Mouse (Mus musculus) limb, embryonic 13.5 days (tissue): Measurements from ENCODE around the gene Taok3. TPM values are rescaled to one million over a fixed set of nuclear protein-coding genes. Genes with fewer than 3 reads are reported as not detected.

ENCODE experiments used
- ATAC-seq: fragments of 200-750 bp; cut with Nextera tagmentation; 2 replicates; pipeline ENCODE4 v1.8.0; 2017; ENCODE audit warnings: low read depth, moderate number of reproducible peaks, moderate TSS enrichment; ENCODE audit not compliant: low FRiP score
- H3K27ac ChIP-seq: fragments of 300-500 bp; sonication (generic); 2 replicates; pipeline ENCODE4 v1.5.1; 2015; ENCODE audit warnings: inconsistent platforms, mild to moderate bottlenecking, moderate library complexity
- H3K27me3 ChIP-seq: fragments of 300-500 bp; sonication (generic); 2 replicates; pipeline ENCODE4 v1.6.1; 2015; ENCODE audit warnings: mild to moderate bottlenecking, inconsistent platforms
- H3K36me3 ChIP-seq: fragments of 300-500 bp; sonication (generic); 2 replicates; pipeline ENCODE4 v1.6.1; 2015; ENCODE audit warnings: inconsistent platforms, mild to moderate bottlenecking, moderate library complexity
- H3K4me1 ChIP-seq: fragments of 300-500 bp; sonication (generic); 2 replicates; pipeline ENCODE4 v1.6.1; 2015; ENCODE audit warnings: inconsistent platforms
- H3K4me2 ChIP-seq: fragments of 300-500 bp; sonication (generic); replicated peaks from 2 replicates; pipeline ENCODE4 v1.6.1; 2015; ENCODE audit warnings: inconsistent platforms, mild to moderate bottlenecking, moderate library complexity
- H3K4me3 ChIP-seq: fragments of 300-500 bp; sonication (generic); 2 replicates; pipeline ENCODE4 v1.5.1; 2015; ENCODE audit warnings: moderate library complexity, mild to moderate bottlenecking, inconsistent platforms
- H3K9ac ChIP-seq: fragments of 300-500 bp; sonication (generic); 2 replicates; pipeline ENCODE4 v1.6.1; 2015; ENCODE audit warnings: mild to moderate bottlenecking, inconsistent platforms
- H3K9me3 ChIP-seq: fragments of 300-500 bp; sonication (generic); 2 replicates; pipeline ENCODE4 v1.6.1; 2016; ENCODE audit warnings: inconsistent platforms
- WGBS: fragments of 180-500 bp; shearing (Covaris S2); methylation state at CpG from one replicate; pipeline ENCODE4 v1.1.7; 2015; 5-methylcytosine and 5-hydroxymethylcytosine counted together
- polyA plus RNA-seq: library from polyadenylated mRNA; unstranded; fragments of >200 nt; fragmentation: Nextera tagmentation; extraction: Ambion mirVana; gene quantifications from 2 replicates; pipeline ENCODE4 v1.2.1, GENCODE M21; 2015

Gene Taok3
- polyA plus RNA-seq, 1 experiment from 2014 or later = 11.9 TPM

DNA sequence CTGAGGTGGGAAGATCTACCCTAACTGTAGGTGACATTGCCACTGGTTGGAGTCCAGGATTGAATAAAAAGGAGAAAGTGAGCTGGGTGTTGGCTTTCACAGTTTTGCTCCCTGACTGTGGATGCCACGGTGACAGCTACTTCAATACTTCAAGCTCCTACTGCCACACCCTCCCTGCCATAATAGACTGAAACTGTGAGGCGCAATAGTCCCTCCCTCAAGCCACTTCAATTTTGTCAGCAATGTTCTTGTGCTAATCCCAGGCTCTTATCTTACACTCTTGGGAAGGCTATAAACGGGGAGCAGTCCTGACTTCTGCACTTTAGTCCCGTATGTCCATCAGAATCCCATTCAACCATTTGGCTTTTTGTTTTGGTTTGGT lies 159.7 kb downstream of the Taok3 start:
- Histone ChIP-seq H3K27ac (no peak overlapping the region), H3K9me3 (no peaks in the 10 kb centered on the region), H3K4me2 (no peak overlapping the region), H3K36me3 (peaks cover 51% of the 10 kb centered on the region), H3K9ac (no peak overlapping the region), H3K4me1 (peaks cover 5% of the 10 kb centered on the region), H3K27me3 (no peaks in the 10 kb centered on the region), H3K4me3 (no peak overlapping the region)
- no peak for ATAC-seq
- 84% methylated on average over 4 of the region's 4 CpGs for WGBS

DNA sequence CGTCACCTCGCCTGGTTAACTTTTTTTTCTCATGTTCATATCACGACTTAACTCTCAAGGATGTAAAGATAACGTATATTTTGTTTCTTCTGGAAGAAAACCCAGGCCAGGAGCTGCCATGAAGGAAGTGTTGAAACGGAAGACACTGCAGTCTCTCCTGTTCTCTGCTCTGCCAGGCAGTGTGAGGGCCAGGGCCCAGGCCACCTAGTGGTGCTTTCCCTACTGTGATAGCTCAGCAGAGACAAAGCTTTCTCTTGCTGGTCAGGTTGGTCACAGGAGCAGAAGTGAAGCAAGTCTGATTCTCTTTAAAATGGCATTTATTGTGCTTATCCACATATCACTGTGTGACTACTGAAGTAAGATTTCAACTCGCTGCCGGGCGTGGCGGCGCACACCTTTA lies 161.6 kb downstream of the Taok3 start:
- Histone ChIP-seq H3K36me3 (peaks cover 62% of the 10 kb centered on the region), H3K4me2 (no peak overlapping the region), H3K27me3 (no peaks in the 10 kb centered on the region), H3K4me3 (no peak overlapping the region), H3K9ac (no peak overlapping the region), H3K4me1 (peaks cover 24% of the 10 kb centered on the region), H3K9me3 (no peaks in the 10 kb centered on the region), H3K27ac (no peak overlapping the region)
- 94% methylated on average over 10 of the region's 10 CpGs for WGBS
- ATAC-seq = no peak

DNA sequence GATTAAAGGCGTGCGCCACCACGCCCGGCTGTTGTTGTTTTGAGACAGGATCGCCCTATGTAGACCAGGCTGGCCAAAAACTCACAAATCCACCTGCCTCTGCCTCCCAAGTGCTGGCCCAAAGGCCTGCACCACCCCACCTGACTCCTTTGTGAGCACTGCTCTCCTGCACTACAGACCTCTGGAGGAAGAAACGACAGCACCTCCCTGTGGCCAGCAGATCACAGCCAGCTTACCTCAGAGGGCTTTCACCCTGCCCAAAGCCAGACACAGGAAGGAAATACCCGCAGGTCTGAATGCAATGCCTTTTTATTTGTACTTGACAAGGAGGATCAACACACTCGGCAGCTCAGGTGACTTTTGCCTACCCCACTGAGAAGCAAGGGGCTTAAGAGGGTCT lies 162.4 kb downstream of the Taok3 start:
- no peak for ATAC-seq
- Histone ChIP-seq H3K27ac (no peak overlapping the region), H3K4me1 (peaks cover 26% of the 10 kb centered on the region), H3K36me3 (peaks cover 62% of the 10 kb centered on the region), H3K4me2 (no peak overlapping the region), H3K27me3 (no peaks in the 10 kb centered on the region), H3K9me3 (no peaks in the 10 kb centered on the region), H3K4me3 (no peak overlapping the region), H3K9ac (no peak overlapping the region)
- WGBS = 88% methylated on average over 8 of the region's 8 CpGs

DNA sequence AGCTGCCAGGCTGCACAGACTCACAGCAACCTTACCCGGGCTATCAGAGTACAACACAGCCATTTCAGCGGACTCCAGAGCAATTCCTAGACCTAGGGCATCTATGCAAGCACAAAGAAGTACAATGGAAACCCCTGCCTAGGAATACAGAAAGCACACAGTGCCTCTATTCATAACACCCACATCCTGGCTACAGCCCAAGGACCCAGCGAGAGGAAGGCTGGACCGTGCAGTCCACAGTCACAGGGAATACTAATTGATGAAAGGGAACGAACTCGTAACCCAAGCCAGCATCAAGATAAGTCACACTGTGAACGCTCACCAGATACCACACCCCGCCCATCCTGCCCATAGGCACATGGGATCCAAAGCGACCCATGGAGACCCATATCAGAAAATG lies 164.1 kb downstream of the Taok3 start:
- Histone ChIP-seq H3K9ac (no peak overlapping the region), H3K36me3 (peaks cover 59% of the 10 kb centered on the region), H3K4me1 (peaks cover 31% of the 10 kb centered on the region), H3K4me3 (no peak overlapping the region), H3K27me3 (no peaks in the 10 kb centered on the region), H3K27ac (no peak overlapping the region; the same call in 1 of the 2 replicates), H3K9me3 (no peaks in the 10 kb centered on the region), H3K4me2 (no peak overlapping the region)
- 88% methylated on average over 9 of the region's 9 CpGs for WGBS
- no peak for ATAC-seq

DNA sequence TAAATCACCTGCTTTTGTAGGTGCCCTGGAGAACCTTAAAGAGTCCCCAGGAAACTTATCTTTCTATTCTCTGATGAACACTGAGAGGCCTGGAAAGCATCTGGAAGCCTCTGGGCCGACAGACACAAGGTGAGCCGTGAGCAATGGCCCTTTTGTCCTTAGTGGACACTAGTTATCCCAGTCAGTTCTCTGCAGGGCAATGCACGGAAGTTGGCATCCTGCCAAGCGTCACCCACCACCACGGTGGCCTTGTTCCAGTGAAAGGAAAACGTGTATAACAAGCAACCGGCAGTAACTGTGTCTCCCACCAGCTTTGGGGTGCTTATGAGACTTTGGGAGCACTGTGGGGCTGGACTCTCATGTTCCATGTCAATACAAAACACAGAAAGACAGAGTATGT lies 164.8 kb downstream of the Taok3 start:
- H3K9ac ChIP-seq = no peak overlapping the region
- no peak overlapping the region for H3K27ac ChIP-seq
- peaks cover 53% of the 10 kb centered on the region for H3K36me3 ChIP-seq
- no peak for ATAC-seq
- WGBS = 69% methylated on average over 7 of the region's 7 CpGs
- H3K27me3 ChIP-seq = no peaks in the 10 kb centered on the region
- no peaks in the 10 kb centered on the region for H3K9me3 ChIP-seq
- H3K4me2 ChIP-seq = no peak overlapping the region
- H3K4me3 ChIP-seq = no peak overlapping the region
- peaks cover 31% of the 10 kb centered on the region for H3K4me1 ChIP-seq

DNA sequence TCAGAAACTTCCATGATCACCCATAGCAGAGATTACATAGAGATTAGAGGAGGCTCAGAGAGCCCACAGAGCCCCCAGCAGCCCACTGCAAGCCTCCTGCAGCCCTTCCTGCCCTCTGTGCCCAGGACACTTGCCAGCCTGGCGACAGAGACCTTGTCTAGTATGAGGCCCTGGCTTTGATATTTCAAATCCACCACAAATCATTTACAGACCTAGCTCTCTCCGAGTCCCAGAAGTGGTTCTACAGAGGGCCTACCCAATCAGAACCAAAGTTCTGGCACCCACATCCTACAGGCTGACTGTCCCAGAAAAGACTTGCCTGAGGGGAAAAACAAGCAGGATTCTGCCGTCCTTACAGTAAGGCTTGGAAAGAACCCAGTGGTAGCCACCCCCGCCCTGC lies 165.3 kb downstream of the Taok3 start:
- no peaks in the 10 kb centered on the region for H3K27me3 ChIP-seq
- no peak overlapping the region for H3K4me3 ChIP-seq
- H3K9me3 ChIP-seq = peaks cover 3% of the 10 kb centered on the region; the same call in 1 of the 2 replicates
- no peak overlapping the region for H3K9ac ChIP-seq
- 75% methylated on average over 4 of the region's 4 CpGs for WGBS
- H3K27ac ChIP-seq = no peak overlapping the region
- ATAC-seq = no peak
- H3K4me2 ChIP-seq = peak overlapping the region; percentile 77; the same call in 1 of the 2 replicates
- peaks cover 31% of the 10 kb centered on the region for H3K4me1 ChIP-seq
- H3K36me3 ChIP-seq = peaks cover 50% of the 10 kb centered on the region

DNA sequence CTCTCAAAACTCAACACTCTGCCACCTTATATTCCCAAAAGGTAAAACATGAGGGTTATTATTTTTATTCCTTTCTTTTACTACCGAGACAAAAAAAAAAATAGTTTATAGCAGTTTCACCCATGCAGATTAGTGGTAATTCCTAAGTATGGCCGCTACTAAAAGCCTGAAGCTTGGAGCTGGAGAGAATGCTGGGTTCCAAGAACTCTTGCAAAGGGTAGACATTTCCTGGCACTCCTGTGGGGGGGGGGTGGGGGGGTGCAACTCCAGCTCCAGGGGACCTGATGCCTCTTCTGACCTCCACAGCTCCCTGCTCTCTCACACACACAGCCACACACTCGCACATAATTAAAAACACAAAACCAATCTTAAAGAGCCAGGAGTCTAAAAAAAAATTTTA lies 166.4 kb downstream of the Taok3 start:
- Histone ChIP-seq H3K9me3 (peaks cover 3% of the 10 kb centered on the region; the same call in 1 of the 2 replicates), H3K9ac (peak overlapping the region; percentile 87), H3K36me3 (peaks cover 40% of the 10 kb centered on the region), H3K4me1 (peaks cover 31% of the 10 kb centered on the region), H3K27ac (no peak overlapping the region), H3K4me3 (peak overlapping the region; percentile 86), H3K27me3 (no peaks in the 10 kb centered on the region), H3K4me2 (peak overlapping the region; percentile 77)
- WGBS = 23% methylated on average over 3 of the region's 3 CpGs
- no peak for ATAC-seq

DNA sequence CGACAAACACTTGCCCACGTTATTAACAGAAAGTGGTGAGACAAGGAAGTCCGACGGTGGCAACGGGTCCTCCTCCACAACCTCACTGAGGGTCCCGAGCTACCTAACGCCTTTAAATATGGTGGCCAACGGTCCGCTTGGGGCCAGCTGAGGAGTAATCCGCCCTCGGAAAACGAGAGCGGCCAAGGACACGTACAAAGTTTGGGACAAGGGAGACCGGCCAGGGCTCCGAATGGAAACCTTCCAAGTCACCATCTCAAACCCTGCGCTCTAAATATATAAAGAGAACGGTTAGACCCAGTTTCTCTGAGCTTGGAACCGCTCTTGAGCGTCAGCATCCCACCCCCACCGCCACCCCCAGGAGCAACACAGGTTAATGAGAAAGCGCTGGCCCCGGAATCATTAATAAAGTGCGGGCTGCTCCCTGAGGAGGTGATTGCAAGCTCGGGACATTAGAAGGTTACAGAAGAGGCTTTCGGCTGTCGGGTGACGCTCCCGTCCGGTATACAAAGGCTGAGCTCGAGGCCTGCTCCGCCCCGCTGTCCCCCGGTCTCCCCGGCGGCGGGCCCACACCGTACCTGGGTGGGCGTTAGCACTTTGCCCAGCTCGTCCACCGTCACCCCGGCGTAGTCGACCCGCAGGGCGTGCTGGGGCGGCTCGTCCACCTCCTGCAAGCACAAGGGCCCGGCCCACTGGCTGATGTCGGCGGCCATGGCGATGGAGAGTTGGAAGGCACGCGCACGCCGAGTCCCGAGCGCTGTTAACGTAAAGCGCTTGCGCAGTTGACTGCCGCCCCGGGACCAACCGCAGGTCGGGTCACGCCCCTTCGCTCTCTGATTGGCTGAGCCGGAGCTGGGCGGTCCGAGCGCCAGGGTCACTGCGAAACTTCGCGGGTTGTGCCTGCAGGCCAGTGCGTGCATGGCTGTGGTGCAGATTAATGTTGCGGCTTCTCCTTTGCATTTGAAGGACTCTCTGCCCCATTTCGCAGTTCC lies 167.2 kb downstream of the Taok3 start, which contains the start of gene Pebp1:
Gene Pebp1, minus strand, starts transcription at position 795 of the 992 bp plus-strand sequence.
- Histone ChIP-seq H3K36me3 (peaks cover 32% of the 10 kb centered on the region), H3K27ac (peak within 1 kb of the TSS; percentile 78), H3K4me2 (peak within 1 kb of the TSS; percentile 77), H3K4me3 (peak within 1 kb of the TSS; percentile 86), H3K27me3 (no peaks in the 10 kb centered on the region), H3K9ac (peak within 1 kb of the TSS; percentile 87), H3K9me3 (peaks cover 3% of the 10 kb centered on the region; the same call in 1 of the 2 replicates), H3K4me1 (peaks cover 31% of the 10 kb centered on the region)
- WGBS = under 1% methylated on average over 75 of the region's 77 CpGs
- peak; percentile 97 for ATAC-seq

DNA sequence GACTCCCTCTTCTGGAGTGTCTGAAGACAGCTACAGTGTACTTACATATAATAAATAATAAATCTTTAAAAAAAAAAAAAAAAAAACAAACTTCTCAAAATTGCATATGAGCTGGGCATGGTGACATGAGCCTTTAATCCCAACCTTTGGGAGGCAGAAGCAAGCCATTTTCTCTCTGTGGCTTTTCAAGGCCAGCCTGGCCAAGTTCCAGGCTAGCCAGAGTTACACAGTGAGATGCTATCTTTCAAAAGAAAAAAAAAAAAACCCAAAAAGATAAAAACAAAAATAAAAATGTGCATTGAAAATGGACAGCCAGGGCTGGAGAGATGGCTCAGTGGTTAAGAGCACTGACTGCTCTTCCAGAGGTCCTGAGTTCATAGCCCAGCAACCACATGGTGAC lies 169.7 kb downstream of the Taok3 start:
- no peak overlapping the region for H3K27ac ChIP-seq
- peaks cover 12% of the 10 kb centered on the region for H3K36me3 ChIP-seq
- peaks cover 27% of the 10 kb centered on the region for H3K4me1 ChIP-seq
- peaks cover 3% of the 10 kb centered on the region; the same call in 1 of the 2 replicates for H3K9me3 ChIP-seq
- no peak overlapping the region for H3K4me2 ChIP-seq
- no peak for ATAC-seq
- no peak overlapping the region for H3K9ac ChIP-seq
- H3K27me3 ChIP-seq = no peaks in the 10 kb centered on the region
- H3K4me3 ChIP-seq = no peak overlapping the region

DNA sequence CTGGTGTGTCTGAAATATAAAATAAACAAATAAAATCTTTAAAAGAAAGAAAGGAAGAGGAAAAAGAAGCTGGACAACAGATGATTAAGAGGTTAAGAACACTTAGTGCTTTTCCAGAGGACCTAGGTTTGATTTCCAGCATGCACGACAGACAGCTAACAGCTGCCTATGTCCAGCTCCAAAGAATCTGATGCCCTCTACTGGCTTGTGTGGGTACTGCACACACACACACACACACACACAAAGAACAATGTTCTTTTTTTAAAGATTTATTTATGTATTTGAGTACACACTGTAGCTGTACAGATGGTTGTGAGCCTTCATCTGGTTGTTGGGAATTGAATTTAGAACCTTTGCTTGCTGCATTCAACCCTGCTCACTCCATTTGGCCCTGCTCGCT lies 170.2 kb downstream of the Taok3 start:
- 89% methylated on average over 2 of the region's 2 CpGs for WGBS
- no peak overlapping the region for H3K27ac ChIP-seq

DNA sequence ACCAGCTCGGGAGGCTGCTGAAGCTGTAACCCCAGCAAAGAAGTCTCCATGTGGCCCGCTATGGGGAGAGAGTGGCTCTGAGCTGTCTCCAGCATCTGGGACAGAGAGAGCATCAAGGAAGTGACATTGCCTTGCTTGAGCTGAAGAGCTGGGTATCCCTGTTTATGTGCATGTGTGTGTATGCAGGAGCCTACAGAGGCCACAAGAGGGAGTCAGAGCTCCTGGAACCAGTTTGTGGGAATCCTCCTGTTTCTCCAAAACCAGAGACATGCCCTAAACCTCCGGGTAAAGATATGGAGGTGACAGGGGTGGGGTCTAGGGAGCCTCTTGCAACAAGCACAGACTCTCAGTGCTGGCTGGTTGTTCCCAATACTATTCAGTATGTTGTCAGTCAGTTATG lies 171.4 kb downstream of the Taok3 start:
- no peak overlapping the region for H3K9ac ChIP-seq
- no peaks in the 10 kb centered on the region for H3K27me3 ChIP-seq
- H3K4me3 ChIP-seq = no peak overlapping the region
- no peak for ATAC-seq
- WGBS = 84% methylated on average over 3 of the region's 3 CpGs
- peaks cover 10% of the 10 kb centered on the region for H3K4me1 ChIP-seq
- H3K36me3 ChIP-seq = no peaks in the 10 kb centered on the region
- H3K9me3 ChIP-seq = peaks cover 3% of the 10 kb centered on the region; the same call in 1 of the 2 replicates
- H3K27ac ChIP-seq = no peak overlapping the region
- no peak overlapping the region for H3K4me2 ChIP-seq

More for the DNA sequence above, 170.2 kb downstream of the Taok3 start:
- no peaks in the 10 kb centered on the region for H3K27me3 ChIP-seq
- no peak overlapping the region for H3K9ac ChIP-seq
- no peak for ATAC-seq
- no peak overlapping the region for H3K4me2 ChIP-seq
- H3K36me3 ChIP-seq = peaks cover 7% of the 10 kb centered on the region
- peaks cover 3% of the 10 kb centered on the region; the same call in 1 of the 2 replicates for H3K9me3 ChIP-seq
- H3K4me1 ChIP-seq = peaks cover 22% of the 10 kb centered on the region
- H3K4me3 ChIP-seq = no peak overlapping the region

DNA sequence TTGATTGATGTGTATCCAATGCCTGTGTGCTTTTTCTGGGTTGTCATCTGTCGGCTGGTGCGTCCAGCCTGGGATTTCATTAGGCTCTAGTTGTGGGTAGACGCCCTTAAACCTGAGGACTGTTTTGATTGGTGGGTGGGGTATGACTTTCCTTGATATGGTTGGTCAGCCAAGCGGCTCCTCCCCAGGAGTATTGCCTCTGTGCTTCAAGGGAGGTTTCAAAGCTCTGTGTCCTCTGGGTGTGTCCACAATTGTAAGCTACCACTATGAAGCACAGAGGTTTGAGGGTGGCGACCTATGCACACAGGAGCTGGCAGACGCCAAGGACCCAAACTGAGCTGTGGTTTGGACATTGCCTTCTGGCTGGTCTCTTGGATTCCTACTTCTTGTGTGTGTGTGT lies 172.6 kb downstream of the Taok3 start:
- no peak overlapping the region for H3K4me2 ChIP-seq
- H3K4me1 ChIP-seq = peaks cover 6% of the 10 kb centered on the region
- H3K9ac ChIP-seq = no peak overlapping the region
- no peaks in the 10 kb centered on the region for H3K27me3 ChIP-seq
- H3K27ac ChIP-seq = no peak overlapping the region
- ATAC-seq = no peak
- H3K36me3 ChIP-seq = no peaks in the 10 kb centered on the region
- H3K9me3 ChIP-seq = peaks cover 3% of the 10 kb centered on the region; the same call in 1 of the 2 replicates
- no peak overlapping the region for H3K4me3 ChIP-seq
- whole genome bisulfite sequencing = 72% methylated on average over 6 of the region's 6 CpGs
